Mouse (Mus musculus) liver, adult 2 months (tissue): ENCODE data around the gene Htra3. TPM values are rescaled to one million over a fixed set of nuclear protein-coding genes. Genes with fewer than 3 reads are reported as not detected.
A peak's percentile ranks its signal among the peaks of the same experiment; 100 is the strongest.

ENCODE experiments used
- DNase-seq: peaks from one replicate; pipeline ENCODE4 v3.0.0-alpha.2; 2011; ENCODE audit warnings: low read depth, low spot score; ENCODE audit errors: extremely low read depth
- H3K27ac ChIP-seq: fragments of 200-500 bp; replicated peaks from 2 replicates; pipeline ENCODE4 v1.5.1; 2012; ENCODE audit warnings: low read depth, mild to moderate bottlenecking, control low read depth, inconsistent platforms, low read length; ENCODE audit not compliant: insufficient read depth
- H3K27me3 ChIP-seq: fragments of 200-500 bp; 2 replicates; pipeline ENCODE4 v1.6.1; 2012; ENCODE audit warnings: mild to moderate bottlenecking, moderate library complexity, low read length, inconsistent platforms; ENCODE audit not compliant: control insufficient read depth, insufficient read depth
- H3K36me3 ChIP-seq: fragments of 200-500 bp; 2 replicates; pipeline ENCODE4 v1.6.1; 2012; ENCODE audit warnings: low read length, inconsistent platforms; ENCODE audit not compliant: control insufficient read depth, insufficient read depth
- H3K4me1 ChIP-seq: fragments of 200-500 bp; 2 replicates; pipeline ENCODE4 v1.6.1; 2011; ENCODE audit warnings: low read length; ENCODE audit not compliant: control insufficient read depth, insufficient read depth
- H3K4me3 ChIP-seq: fragments of 200-500 bp; 2 replicates; pipeline ENCODE4 v1.5.1; 2011; ENCODE audit warnings: low read depth, mild to moderate bottlenecking, control low read depth, low read length, moderate library complexity; ENCODE audit not compliant: insufficient read depth
- H3K79me2 ChIP-seq: fragments of 200-500 bp; 2 replicates; pipeline ENCODE4 v1.6.1; 2012; ENCODE audit warnings: inconsistent platforms, mild to moderate bottlenecking, low read length, moderate library complexity; ENCODE audit not compliant: control insufficient read depth, insufficient read depth
- H3K9ac ChIP-seq: fragments of 200-500 bp; 2 replicates; pipeline ENCODE4 v1.6.1; 2012; ENCODE audit warnings: low read depth, mild to moderate bottlenecking, control low read depth, inconsistent platforms, low read length
- CTCF ChIP-seq: fragments of 200-500 bp; IDR thresholded peaks from 2 replicates; pipeline ENCODE4 v1.5.1; 2011; ENCODE audit warnings: low read depth, low read length, control low read depth
- POLR2A ChIP-seq: fragments of 200-500 bp; IDR thresholded peaks from 2 replicates; pipeline ENCODE4 v1.6.1; 2011; ENCODE audit warnings: low read length, control low read depth; ENCODE audit not compliant: insufficient read depth; ENCODE audit errors: extremely low read depth
- WGBS: fragments of 180-500 bp; shearing (Covaris S2); methylation state at CpG from one replicate; pipeline ENCODE4 v1.1.7; 2018; 5-methylcytosine and 5-hydroxymethylcytosine counted together
- polyA plus RNA-seq: library from polyadenylated mRNA; depleted of rRNA; stranded (reverse); fragments of >200 nt; gene quantifications from 2 replicates; pipeline ENCODE4 v1.2.3, GENCODE M21; 2012; rRNA removed
- total RNA-seq: library from RNA; depleted of rRNA; stranded (reverse); fragments of >200 nt; gene quantifications from 2 replicates; pipeline ENCODE4 v1.2.3, GENCODE M21; 2014; rRNA removed

Htra3 gene
- total RNA-seq, result 0.83 and 1.2 TPM in 2 replicates
- 0.97 and 1.3 TPM in 2 replicates for polyA plus RNA-seq

GRCm38 (mm10) chr5:35679256-35680155 lies at the start of gene Htra3:
Gene Htra3 (minus strand): TSS chr5:35679782.
- Histone ChIP-seq H3K27ac (no peak within 1 kb of the TSS), H3K4me3 (peak within 1 kb of the TSS; percentile 22), H3K27me3 (peaks cover 4% of the 10 kb centered on the region; the same call in 1 of the 2 replicates), H3K79me2 (no peaks in the 10 kb centered on the region), H3K9ac (peak within 1 kb of the TSS; percentile 52), H3K4me1 (peaks cover 1% of the 10 kb centered on the region), H3K36me3 (no peaks in the 10 kb centered on the region)
- 13% methylated on average over 42 of the region's 42 CpGs for WGBS
- TF ChIP-seq CTCF (no peak), POLR2A (no peak)
- DNase-seq, result no peak

- Histone ChIP-seq H3K4me1 (peaks cover 5% of the 10 kb centered on the region; the same call in 1 of the 2 replicates), H3K79me2 (0 out of 2 replicates have a peak, but pooled peaks cover 3% of the 10 kb centered on the region), H3K27ac (peak overlapping the region; percentile 52), H3K36me3 (no peaks in the 10 kb centered on the region), H3K4me3 (peak overlapping the region; percentile 46), H3K9ac (peak overlapping the region; percentile 53), H3K27me3 (no peaks in the 10 kb centered on the region)
- WGBS, result 5% methylated on average over 11 of the region's 11 CpGs
- DNase-seq, result peak; percentile 55
- TF ChIP-seq CTCF (no peak), POLR2A (peak; percentile 42; the same call in 1 of the 2 replicates)
These were observed 49.4 kb upstream of the Htra3 start for GRCm38 (mm10) chr5:35728957-35729460.

- Histone ChIP-seq H3K9ac (peak overlapping the region; percentile 53), H3K27me3 (no peaks in the 10 kb centered on the region), H3K36me3 (no peaks in the 10 kb centered on the region), H3K27ac (peak overlapping the region; percentile 52), H3K79me2 (0 out of 2 replicates have a peak, but pooled peaks cover 3% of the 10 kb centered on the region), H3K4me3 (peak overlapping the region; percentile 46), H3K4me1 (peaks cover 5% of the 10 kb centered on the region; the same call in 1 of the 2 replicates)
- no peak for DNase-seq
- WGBS, result 65% methylated on average over 12 of the region's 12 CpGs
- no peak for TF ChIP-seq POLR2A
- no peak for TF ChIP-seq CTCF
These were observed 48.9 kb upstream of the Htra3 start for GRCm38 (mm10) chr5:35728344-35728956.

DNA sequence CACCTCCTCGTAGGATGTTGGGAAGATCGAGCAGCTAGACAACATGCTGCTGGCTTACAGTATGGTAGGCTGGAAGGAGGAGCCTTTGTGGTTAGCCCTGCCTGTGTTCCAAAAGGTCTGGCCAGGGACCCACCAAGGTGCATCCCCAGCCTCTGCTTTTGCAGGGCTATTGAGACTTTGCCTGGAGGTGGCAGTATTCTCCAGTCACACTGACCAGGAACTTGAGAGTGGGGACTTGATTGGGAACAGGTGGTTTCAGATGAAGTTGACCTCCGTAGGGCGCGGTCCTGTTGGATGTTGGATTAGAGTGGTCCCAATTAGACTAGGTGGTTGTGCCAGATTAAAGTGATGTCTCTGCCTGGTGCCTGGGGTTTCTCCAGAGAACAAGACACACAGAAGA lies 47.9 kb upstream of the Htra3 start:
- peak overlapping the region; percentile 52 for H3K27ac ChIP-seq
- no peak for DNase-seq
- peaks cover 5% of the 10 kb centered on the region; the same call in 1 of the 2 replicates for H3K4me1 ChIP-seq
- 78% methylated on average over 5 of the region's 5 CpGs for WGBS
- 0 out of 2 replicates have a peak, but pooled peaks cover 3% of the 10 kb centered on the region for H3K79me2 ChIP-seq
- TF ChIP-seq POLR2A (no peak), CTCF (no peak)
- peak overlapping the region; percentile 46; the same call in 1 of the 2 replicates for H3K4me3 ChIP-seq
- H3K9ac ChIP-seq, result peak overlapping the region; percentile 53
- no peaks in the 10 kb centered on the region for H3K27me3 ChIP-seq
- H3K36me3 ChIP-seq, result no peaks in the 10 kb centered on the region

DNA sequence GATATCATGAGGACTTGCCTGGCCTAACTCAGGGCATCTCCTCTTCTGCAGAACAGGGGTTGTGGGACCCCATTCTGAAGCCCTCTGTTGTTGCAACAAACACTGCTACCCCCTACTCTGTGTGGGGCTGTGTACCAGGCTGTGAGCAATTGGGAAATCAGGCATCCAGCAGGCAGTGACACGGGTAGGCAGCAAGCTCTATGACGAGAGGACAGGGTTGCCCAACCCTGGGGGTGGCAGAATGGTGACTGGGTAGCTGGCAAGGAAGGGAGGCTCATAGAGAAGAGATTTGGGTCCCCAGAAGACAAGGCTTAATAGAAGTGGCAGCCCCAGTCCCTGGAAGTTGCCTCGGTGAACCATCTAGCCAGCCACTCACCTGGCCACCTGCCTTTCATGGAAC lies 46.3 kb upstream of the Htra3 start:
- Histone ChIP-seq H3K9ac (no peak overlapping the region), H3K79me2 (0 out of 2 replicates have a peak, but pooled peaks cover 3% of the 10 kb centered on the region), H3K27ac (no peak overlapping the region), H3K27me3 (no peaks in the 10 kb centered on the region), H3K4me1 (peaks cover 5% of the 10 kb centered on the region; the same call in 1 of the 2 replicates), H3K4me3 (no peak overlapping the region), H3K36me3 (no peaks in the 10 kb centered on the region)
- no peak for DNase-seq
- WGBS, result 68% methylated on average over 3 of the region's 3 CpGs
- no peak for TF ChIP-seq POLR2A
- TF ChIP-seq CTCF, result no peak
